ENCODE assay signal across 10 mouse cellular contexts in genomic region chr5:120465860-120466259, GRCm38 (mm10). TPM values are rescaled to one million over a fixed set of nuclear protein-coding genes. Genes with fewer than 3 reads are reported as not detected.
DNase-seq lines count a peak whose midpoint lies in the region; ATAC-seq lines count a peak whose summit lies in the region.
"Had no signal": no experiment of that assay in that cellular context is flagged by ENCODE, and none has a peak within 500 bp of the region (broad histone marks: within the 10 kb centered on the region; RNA-seq: fewer than 3 reads in every experiment).

No protein-coding gene starts in this region.

- DNase-seq in adrenal gland, adult (ENCODE audit: inconsistent age in 2 of 2, low spot score in 1 of 2): peak; percentile 92 to 94
- no peak for DNase-seq in adrenal gland, postnatal 4 days (ENCODE audit: low spot score in 2 of 2)
- peak; percentile 98 for DNase-seq in MEL-GATA-1-ER (ENCODE audit: extremely low read depth, low read depth)
- DNase-seq in heart, adult 9 months (ENCODE audit: low spot score in 2 of 2): peak; percentile 48 to 73
- peak; percentile 40 for DNase-seq in lung, postnatal 10 days
- no peak for DNase-seq in embryo, embryonic 11 days

- ATAC-seq in activated CD4-positive, CD25-positive, alpha-beta regulatory T cell, adult 4 months: no peak
- ATAC-seq in cerebellum, adult (ENCODE audit: insufficient number of reproducible peaks, low FRiP score, low TSS enrichment): no peak

RNA-seq across cellular contexts. Expression of gene Sdsl, which starts 6.8 kb away (rescaled TPM):
- 10 to 100 TPM; 61.7 to 63.9 TPM for total RNA-seq in adrenal gland, postnatal 4 days (2021)
- polyA plus RNA-seq in activated CD4-positive, CD25-positive, alpha-beta regulatory T cell, adult 4 months (2017; shearing (Covaris generic)): not detected

RNA-seq across cellular contexts. Expression of gene Sds, which starts 10.5 kb away (rescaled TPM):
- 1 to 10 TPM in 1 of 2 experiments, not detected in 1; 1.8 TPM for total RNA-seq in adrenal gland, postnatal 4 days (2021)
- not detected for polyA plus RNA-seq in activated CD4-positive, CD25-positive, alpha-beta regulatory T cell, adult 4 months (2017; shearing (Covaris generic))
- polyA plus RNA-seq: neural tube, embryonic 11.5 days had no signal

RNA-seq across cellular contexts. Expression of gene Lhx5, which starts 34.4 kb away (rescaled TPM):
- total RNA-seq in adrenal gland, postnatal 4 days (2021): not detected
- not detected for polyA plus RNA-seq in activated CD4-positive, CD25-positive, alpha-beta regulatory T cell, adult 4 months (2017; shearing (Covaris generic))
- total RNA-seq: left cerebral cortex, adult 2 months had no signal

RNA-seq across cellular contexts. Expression of gene Plbd2, which starts 37.6 kb away (rescaled TPM):
- 10 to 100 TPM; 70.5 to 77.5 TPM for total RNA-seq in adrenal gland, postnatal 4 days (2021)
- polyA plus RNA-seq in activated CD4-positive, CD25-positive, alpha-beta regulatory T cell, adult 4 months (2017; shearing (Covaris generic)): 1 to 10 TPM; 3.8 to 4.7 TPM

RNA-seq across cellular contexts. Expression of gene Slc8b1, which starts 45.1 kb away (rescaled TPM):
- 10 to 100 TPM; 29.6 to 31.7 TPM for total RNA-seq in adrenal gland, postnatal 4 days (2021)
- polyA plus RNA-seq in activated CD4-positive, CD25-positive, alpha-beta regulatory T cell, adult 4 months (2017; shearing (Covaris generic)): 1 to 10 TPM; 4.7 to 7.2 TPM

Comparison
In these comparisons a context has a peak if more than half of its experiments do, and no peak if none do; other contexts are left out.
1. DNase-seq: peak in adrenal gland, adult (2 of 2), MEL-GATA-1-ER (single experiment), heart, adult 9 months (2 of 2) and lung, postnatal 10 days (single experiment); none in adrenal gland, postnatal 4 days (0 of 2) and embryo, embryonic 11 days (single experiment).